Mouse (Mus musculus) heart, adult 2 months (tissue): ENCODE measurements around the gene Orai1.

ENCODE experiments used
- CTCF ChIP-seq: fragments of 200-600 bp; IDR thresholded peaks from 2 replicates; pipeline ENCODE4 v1.8.1; 2022; ENCODE audit warnings: antibody characterized with exemption, mild to moderate bottlenecking, moderate library complexity
- EP300 ChIP-seq: fragments of 200-500 bp; IDR thresholded peaks from 2 replicates; pipeline ENCODE4 v1.6.1; 2011; ENCODE audit warnings: low read depth, low read length, control low read depth; ENCODE audit not compliant: insufficient read depth
- POLR2A ChIP-seq: fragments of 200-500 bp; IDR thresholded peaks from 2 replicates; pipeline ENCODE4 v1.6.1; 2011; ENCODE audit warnings: mild to moderate bottlenecking, low read depth, low read length, control low read depth; ENCODE audit not compliant: insufficient read depth

- TF ChIP-seq CTCF (peak; percentile 41), EP300 (no peak), POLR2A (no peak)
Observed at GRCm38 (mm10) chr5:123051736-123052135, 36.9 kb downstream of the Orai1 start.
